Mouse (Mus musculus): ENCODE data around the gene Casp7.
A peak's percentile ranks its signal among the peaks of the same experiment; 100 is the strongest.

Casp7 gene

DNA sequence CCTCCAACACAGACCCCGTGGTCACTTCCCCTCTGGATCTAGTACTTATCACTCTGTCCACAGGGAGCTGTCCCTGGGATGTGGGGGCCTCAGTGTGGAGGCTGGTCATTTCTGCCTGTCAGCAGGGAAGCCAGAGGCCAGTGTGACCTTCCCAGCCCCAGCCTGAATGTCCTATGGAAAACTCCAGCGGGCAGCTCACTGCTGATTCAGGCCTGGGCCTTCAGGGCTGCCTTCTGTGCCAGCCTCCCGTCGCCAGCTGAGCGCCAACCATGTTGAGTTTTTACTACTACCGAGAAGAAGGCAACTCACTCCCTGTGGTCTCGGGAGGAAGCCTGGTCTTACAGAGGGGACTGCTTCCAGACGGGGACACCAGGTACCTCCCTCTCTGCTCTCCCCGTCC lies 28.6 kb downstream of the Casp7 start:
- DNase-seq: peak; percentile 15

- no peak for DNase-seq
Measured at GRCm38 (mm10) chr19:56430369-56430768, 33.4 kb downstream of the Casp7 start.

- DNase-seq: no peak
Measured at GRCm38 (mm10) chr19:56432706-56433105, 35.8 kb downstream of the Casp7 start.

- DNase-seq: no peak
Measured at GRCm38 (mm10) chr19:56433581-56433980, 36.7 kb downstream of the Casp7 start.

DNA sequence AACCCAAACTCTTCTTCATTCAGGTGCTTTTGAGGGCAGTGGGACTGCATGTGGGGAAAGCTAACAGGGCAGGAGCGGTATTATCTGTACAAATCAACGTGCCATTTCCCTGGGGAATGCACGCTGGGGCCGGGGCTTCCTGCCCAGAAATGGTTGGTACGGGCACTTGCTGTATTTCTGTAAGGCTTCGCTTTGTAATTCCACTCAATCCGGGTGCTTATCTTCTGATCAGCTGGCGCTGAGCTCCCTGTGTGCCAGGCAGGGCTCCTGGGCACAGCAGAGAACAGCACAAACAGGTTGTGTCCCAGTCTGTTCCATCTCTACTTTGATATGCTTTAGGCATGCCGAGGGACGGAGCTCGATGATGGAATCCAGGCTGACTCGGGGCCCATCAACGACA lies 39.5 kb downstream of the Casp7 start:
- peak; percentile 34 for DNase-seq

GRCm38 (mm10) chr19:56438357-56439071 lies 41.6 kb downstream of the Casp7 start:
- DNase-seq: no peak

GRCm38 (mm10) chr19:56439072-56439434 lies 42.1 kb downstream of the Casp7 start:
- no peak for DNase-seq

DNA sequence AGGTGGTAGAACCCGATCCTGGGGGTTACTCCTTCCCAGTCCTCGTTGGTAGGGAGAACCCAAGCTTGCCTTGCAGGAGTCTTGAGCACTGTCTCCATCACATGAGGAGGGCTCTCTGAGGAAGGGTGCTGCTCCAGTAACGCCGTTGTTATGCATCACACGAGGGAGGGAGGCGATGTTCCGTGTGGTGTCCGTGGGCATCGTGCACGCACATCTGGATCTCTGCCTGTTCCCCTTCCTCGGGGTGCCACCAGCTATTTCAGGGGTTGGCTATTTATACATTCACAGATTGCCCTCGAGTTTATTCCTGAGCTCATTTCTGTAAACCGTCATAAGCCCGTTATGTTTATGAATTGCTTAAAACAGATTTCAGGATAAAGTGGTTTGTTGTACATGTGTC lies 46.5 kb downstream of the Casp7 start:
- DNase-seq: no peak

DNA sequence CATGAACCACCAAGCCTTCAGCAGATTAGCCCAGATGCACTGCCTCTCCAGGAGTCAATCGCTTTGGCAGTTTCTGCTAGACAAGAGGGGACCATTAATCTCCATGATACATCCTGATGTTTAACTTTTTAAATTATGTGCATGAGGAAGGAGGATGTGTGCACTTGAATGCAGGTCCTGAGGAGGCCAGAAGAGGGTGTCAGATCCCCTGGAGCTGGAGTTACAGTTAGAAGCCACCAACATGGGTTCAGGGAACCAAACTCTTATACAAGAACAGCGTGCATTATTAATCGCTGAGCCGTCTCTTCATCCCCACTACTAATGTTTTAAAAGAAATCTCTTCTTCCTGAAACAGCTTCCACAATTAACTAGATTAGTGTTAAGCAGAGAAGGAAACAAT lies 51.9 kb downstream of the Casp7 start:
- DNase-seq: no peak

DNA sequence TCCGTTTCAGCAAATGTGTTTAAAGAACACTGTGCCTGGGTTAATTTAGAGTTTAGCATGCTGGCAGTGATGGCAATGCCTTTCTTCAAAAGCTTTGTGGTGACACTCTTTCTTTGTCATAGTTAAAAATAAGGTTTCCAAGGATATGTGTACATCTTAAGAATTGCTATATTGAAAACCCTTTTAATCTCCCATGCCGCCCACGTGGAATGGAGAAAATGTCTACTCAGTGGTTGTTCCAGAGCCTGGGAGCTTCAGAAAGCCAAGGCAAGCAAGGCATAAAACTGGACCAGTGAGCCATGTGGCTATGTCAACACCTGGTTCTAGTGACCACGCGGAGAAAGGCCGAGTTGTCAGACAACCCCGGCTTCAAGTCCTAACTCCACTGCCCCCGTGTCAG lies 52.6 kb downstream of the Casp7 start:
- no peak for DNase-seq

- no peak for DNase-seq
Measured at GRCm38 (mm10) chr19:56450892-56451291, 54.0 kb downstream of the Casp7 start.

GRCm38 (mm10) chr19:56451867-56452266 lies 54.9 kb downstream of the Casp7 start:
- DNase-seq: no peak

- no peak for DNase-seq
Measured at GRCm38 (mm10) chr19:56452421-56452820, 55.5 kb downstream of the Casp7 start.

- DNase-seq: no peak
Measured at GRCm38 (mm10) chr19:56454862-56455261, 57.9 kb downstream of the Casp7 start.

DNA sequence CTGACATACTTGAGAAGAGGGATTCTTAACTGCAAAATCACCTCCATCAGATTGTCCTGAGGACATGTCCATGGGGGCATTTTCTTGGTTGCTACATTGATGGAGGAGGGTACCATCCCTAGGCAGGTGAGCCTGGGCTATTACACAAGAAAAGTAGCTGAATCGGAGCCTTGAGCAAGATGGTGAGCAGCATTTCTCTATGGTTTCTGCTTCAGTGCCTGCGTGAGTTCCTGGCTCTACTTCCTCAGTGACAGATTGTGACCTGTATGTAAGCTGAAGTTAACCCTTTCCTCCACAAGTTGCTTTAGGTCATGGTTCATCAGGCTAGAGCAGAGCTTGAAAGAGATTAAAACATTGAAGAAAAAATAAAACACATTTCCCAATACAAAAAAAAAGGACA lies 58.4 kb downstream of the Casp7 start:
- DNase-seq: no peak

DNA sequence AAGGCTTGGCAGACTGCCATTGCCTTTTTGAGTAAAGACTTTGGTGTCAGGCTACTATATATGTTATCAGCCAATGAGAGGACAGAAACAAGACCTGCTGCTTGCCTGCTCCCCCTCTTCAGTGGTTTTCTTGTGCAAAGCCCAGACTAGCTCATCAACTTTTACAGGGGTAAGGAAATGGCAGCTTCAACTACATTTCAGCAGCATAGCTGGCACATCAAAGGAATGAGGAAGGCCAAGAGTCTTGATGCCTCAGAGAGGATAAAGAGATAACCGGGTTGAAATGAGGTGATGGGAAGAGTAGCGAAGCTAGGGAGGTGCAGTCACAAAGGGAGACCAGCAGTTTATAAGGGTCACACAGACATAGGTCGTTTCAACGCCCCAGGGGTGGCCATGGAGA lies 60.6 kb downstream of the Casp7 start:
- no peak for DNase-seq

GRCm38 (mm10) chr19:56459154-56460050 lies 62.5 kb downstream of the Casp7 start:
- DNase-seq: no peak

DNA sequence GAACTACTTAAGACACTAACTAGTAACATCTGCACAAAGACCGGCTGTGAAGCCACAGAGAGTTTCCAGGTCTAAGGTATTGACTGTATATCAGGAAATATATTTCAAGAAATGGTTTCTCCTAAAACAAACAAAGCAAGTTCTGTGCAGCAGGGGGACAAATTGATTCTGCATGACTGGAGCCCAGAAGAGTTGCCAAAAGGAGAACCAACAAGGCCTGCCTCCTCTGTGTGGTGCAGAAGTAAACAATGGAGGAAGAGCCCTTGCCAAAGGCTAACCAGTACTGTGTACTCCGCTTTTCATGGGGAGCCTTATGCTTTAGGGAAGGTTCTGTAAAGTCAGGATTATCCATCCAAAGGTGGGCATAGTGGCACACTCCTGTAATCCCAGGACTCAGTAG lies 63.3 kb downstream of the Casp7 start:
- no peak for DNase-seq

DNA sequence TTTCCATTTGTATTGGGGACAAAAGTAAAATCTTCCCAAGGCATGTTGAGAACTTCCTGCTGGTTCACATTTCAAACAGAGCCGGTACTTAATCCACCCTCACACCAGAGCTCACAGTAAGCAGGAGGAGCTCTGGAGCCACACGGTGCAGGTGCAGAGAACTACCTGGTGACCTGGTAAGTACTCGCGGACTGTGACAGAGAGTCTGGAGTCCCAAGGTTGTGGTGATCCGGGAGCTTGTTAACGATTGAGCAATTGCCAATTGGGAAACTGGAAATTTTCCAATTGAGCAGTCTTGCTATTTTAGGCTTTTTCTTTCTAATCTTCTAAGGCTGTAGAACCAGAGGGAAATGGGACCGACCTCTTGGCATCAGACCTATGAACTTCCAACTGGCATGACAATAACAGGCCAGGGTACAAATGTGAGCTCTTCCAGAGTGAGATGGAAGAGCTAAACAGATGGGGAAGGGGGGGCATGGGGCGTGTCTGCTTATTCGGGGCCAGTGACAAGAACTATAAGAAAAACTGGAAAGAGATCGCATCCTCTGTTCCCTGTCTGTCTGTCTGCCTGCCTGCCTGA lies 64.7 kb downstream of the Casp7 start, which contains the start of gene Plekhs1:
TSS of gene Plekhs1 (plus strand) at position 119 of the 580 bp plus-strand sequence.
- no peak for DNase-seq

- no peak for DNase-seq
Measured at GRCm38 (mm10) chr19:56462786-56463185, 65.9 kb downstream of the Casp7 start.

GRCm38 (mm10) chr19:56466486-56466885 lies 69.6 kb downstream of the Casp7 start:
- no peak for DNase-seq

GRCm38 (mm10) chr19:56470286-56471020 lies 73.5 kb downstream of the Casp7 start:
- DNase-seq: no peak

- DNase-seq: no peak
Measured at GRCm38 (mm10) chr19:56471934-56472333, 75.0 kb downstream of the Casp7 start.

All from right cerebral cortex, postnatal 4 days (tissue).